Mouse (Mus musculus): ENCODE data around the gene Mlst8. TPM values are rescaled to one million over a fixed set of nuclear protein-coding genes. Genes with fewer than 3 reads are reported as not detected.
A peak's percentile ranks its signal among the peaks of the same experiment; 100 is the strongest.

Gene Mlst8
- polyA plus RNA-seq, 1 experiment from 2014 or later, result 33.1 TPM

DNA sequence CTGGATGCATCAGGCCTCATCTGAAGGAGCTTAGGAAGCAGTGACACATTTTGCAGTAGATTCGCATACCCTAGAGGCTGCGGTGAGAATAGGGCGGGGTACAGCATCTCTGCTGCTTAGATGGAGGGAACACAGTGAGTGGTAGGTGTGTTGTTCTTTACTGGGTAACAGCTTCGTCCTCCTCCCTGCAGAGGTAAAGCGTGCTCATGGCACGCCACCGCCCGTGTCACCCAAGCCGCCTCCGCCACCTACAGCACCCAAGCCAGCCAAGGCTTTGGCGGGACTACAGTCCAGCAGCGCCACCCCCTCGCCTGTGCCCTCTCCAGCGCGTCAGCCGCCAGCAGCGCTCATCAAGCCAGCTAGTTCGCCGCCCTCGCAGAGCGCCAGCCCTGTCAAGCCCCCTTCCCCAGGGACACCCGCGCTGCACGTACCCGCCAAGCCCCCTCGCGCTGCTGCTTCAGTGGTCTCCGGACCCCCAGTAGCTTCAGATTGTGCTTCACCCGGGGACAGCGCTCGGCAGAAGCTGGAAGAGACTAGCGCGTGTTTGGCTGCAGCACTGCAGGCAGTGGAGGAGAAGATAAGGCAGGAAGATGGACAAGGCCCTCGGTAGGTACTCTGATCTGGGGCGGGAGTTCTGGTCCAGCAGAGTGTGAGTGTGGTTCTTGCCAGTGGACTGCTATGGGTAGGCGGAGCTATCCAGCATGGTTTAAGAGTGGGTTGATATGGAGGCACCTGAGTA lies 27.6 kb upstream of the Mlst8 start:
- H3K4me3 ChIP-seq (replicated peaks), result no peak overlapping the region
- peak overlapping the region; percentile 30 for H3K4me2 ChIP-seq
- H3K9me3 ChIP-seq (replicated peaks), result no peaks in the 10 kb centered on the region
- H3K27ac ChIP-seq (replicated peaks), result 0 out of 2 replicates have a peak overlapping the region, but pooled peaks have one; percentile 19
- H3K9ac ChIP-seq (replicated peaks), result no peak overlapping the region
- no peak for ATAC-seq (ENCODE audit: low FRiP score)
- H3K36me3 ChIP-seq, result peaks cover 96% of the 10 kb centered on the region
- WGBS, result 32% methylated on average over 36 of the region's 36 CpGs
- H3K4me1 ChIP-seq, result peaks cover 4% of the 10 kb centered on the region
- no peaks in the 10 kb centered on the region for H3K27me3 ChIP-seq (replicated peaks)

DNA sequence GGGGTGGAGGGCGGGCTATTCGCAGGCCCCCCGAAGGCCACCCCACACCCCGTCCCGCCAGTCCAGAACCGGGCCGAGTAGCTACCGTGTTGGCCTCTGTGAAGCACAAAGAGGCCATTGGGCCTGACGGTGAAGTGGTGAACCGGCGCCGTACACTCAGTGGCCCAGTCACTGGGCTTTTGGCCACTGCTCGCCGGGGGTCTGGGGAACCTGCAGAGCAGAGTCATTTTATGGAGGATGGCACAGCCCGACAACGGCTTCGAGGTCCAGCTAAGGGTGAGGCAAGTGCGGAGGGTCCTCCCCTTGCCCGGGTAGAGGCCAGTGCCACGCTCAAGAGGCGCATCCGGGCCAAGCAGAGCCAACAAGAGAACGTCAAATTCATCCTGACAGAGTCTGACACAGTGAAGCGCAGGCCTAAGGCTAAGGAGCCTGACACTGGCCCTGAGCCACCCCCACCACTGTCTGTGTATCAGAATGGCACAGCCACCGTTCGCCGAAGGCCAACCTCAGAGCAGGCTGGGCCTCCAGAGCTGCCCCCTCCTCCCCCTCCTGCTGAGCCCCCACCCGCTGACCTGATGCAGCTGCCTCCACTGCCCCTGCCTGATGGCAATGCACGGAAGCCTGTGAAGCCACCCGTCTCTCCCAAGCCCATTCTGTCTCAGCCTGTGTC lies 26.5 kb upstream of the Mlst8 start:
- H3K27me3 ChIP-seq (replicated peaks), result no peaks in the 10 kb centered on the region
- no peaks in the 10 kb centered on the region for H3K9me3 ChIP-seq (replicated peaks)
- WGBS, result 88% methylated on average over 30 of the region's 30 CpGs
- H3K4me2 ChIP-seq, result no peak overlapping the region
- H3K4me3 ChIP-seq (replicated peaks), result no peak overlapping the region
- no peak overlapping the region for H3K27ac ChIP-seq (replicated peaks)
- H3K9ac ChIP-seq (replicated peaks), result 0 out of 2 replicates have a peak overlapping the region, but pooled peaks have one; percentile 17
- peaks cover 96% of the 10 kb centered on the region for H3K36me3 ChIP-seq
- peaks cover 4% of the 10 kb centered on the region for H3K4me1 ChIP-seq
- no peak for ATAC-seq (ENCODE audit: low FRiP score)

DNA sequence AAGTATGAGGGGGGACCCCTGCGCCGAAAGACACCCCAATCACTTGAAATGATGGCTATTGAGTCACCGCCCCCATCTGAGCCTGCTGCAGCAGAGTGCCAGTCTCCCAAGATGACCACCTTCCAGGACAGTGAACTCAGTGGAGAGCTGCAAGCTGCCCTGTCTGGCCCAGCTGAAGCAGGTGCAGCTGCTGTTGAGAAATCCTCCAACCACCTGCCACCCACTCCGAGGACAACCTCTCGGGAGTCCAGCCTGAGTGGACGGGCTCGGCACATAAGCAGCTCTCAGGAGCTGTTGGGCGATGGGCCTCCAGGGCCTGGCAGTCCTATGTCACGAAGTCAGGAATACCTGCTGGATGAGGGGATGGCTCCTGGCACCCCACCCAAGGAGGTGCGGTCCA lies 25.2 kb upstream of the Mlst8 start:
- ATAC-seq (ENCODE audit: low FRiP score), result no peak
- no peak overlapping the region for H3K27ac ChIP-seq (replicated peaks)
- H3K4me2 ChIP-seq, result no peak overlapping the region
- no peaks in the 10 kb centered on the region for H3K27me3 ChIP-seq (replicated peaks)
- H3K4me1 ChIP-seq, result peaks cover 4% of the 10 kb centered on the region
- H3K36me3 ChIP-seq, result peaks cover 93% of the 10 kb centered on the region
- no peak overlapping the region for H3K9ac ChIP-seq (replicated peaks)
- H3K9me3 ChIP-seq (replicated peaks), result no peaks in the 10 kb centered on the region
- H3K4me3 ChIP-seq (replicated peaks), result no peak overlapping the region
- 90% methylated on average over 10 of the region's 10 CpGs for WGBS

GRCm38 (mm10) chr17:24502208-24502607 lies 23.3 kb upstream of the Mlst8 start:
- H3K4me3 ChIP-seq (replicated peaks), result no peak overlapping the region
- no peak overlapping the region for H3K27ac ChIP-seq (replicated peaks)
- H3K4me1 ChIP-seq, result peaks cover 2% of the 10 kb centered on the region
- ATAC-seq (ENCODE audit: low FRiP score), result no peak
- H3K36me3 ChIP-seq, result peaks cover 94% of the 10 kb centered on the region
- no peak overlapping the region for H3K9ac ChIP-seq (replicated peaks)
- H3K27me3 ChIP-seq (replicated peaks), result no peaks in the 10 kb centered on the region
- H3K4me2 ChIP-seq, result no peak overlapping the region
- no peaks in the 10 kb centered on the region for H3K9me3 ChIP-seq (replicated peaks)
- 49% methylated on average over 11 of the region's 11 CpGs for WGBS

- Histone ChIP-seq H3K4me1 (peaks cover 27% of the 10 kb centered on the region), H3K36me3 (peaks cover 49% of the 10 kb centered on the region), H3K9me3 (replicated peaks) (no peaks in the 10 kb centered on the region), H3K4me3 (replicated peaks) (no peak overlapping the region), H3K27me3 (replicated peaks) (no peaks in the 10 kb centered on the region), H3K27ac (replicated peaks) (no peak overlapping the region), H3K4me2 (no peak overlapping the region), H3K9ac (replicated peaks) (no peak overlapping the region)
- WGBS, result 67% methylated on average over 1 of the region's 1 CpGs
- ATAC-seq (ENCODE audit: low FRiP score), result no peak
Measured at GRCm38 (mm10) chr17:24496026-24496425, 17.1 kb upstream of the Mlst8 start.

GRCm38 (mm10) chr17:24495443-24495842 lies 16.6 kb upstream of the Mlst8 start:
- H3K9ac ChIP-seq (replicated peaks), result no peak overlapping the region
- peak overlapping the region; percentile 41; the same call in 1 of the 2 replicates for H3K27ac ChIP-seq (replicated peaks)
- peaks cover 33% of the 10 kb centered on the region for H3K4me1 ChIP-seq
- H3K4me2 ChIP-seq, result no peak overlapping the region
- H3K36me3 ChIP-seq, result peaks cover 43% of the 10 kb centered on the region
- no peak overlapping the region for H3K4me3 ChIP-seq (replicated peaks)
- WGBS, result 74% methylated on average over 3 of the region's 3 CpGs
- no peaks in the 10 kb centered on the region for H3K9me3 ChIP-seq (replicated peaks)
- ATAC-seq (ENCODE audit: low FRiP score), result no peak
- H3K27me3 ChIP-seq (replicated peaks), result no peaks in the 10 kb centered on the region

GRCm38 (mm10) chr17:24494627-24495335 lies 15.9 kb upstream of the Mlst8 start:
- Histone ChIP-seq H3K27me3 (replicated peaks) (no peaks in the 10 kb centered on the region), H3K4me3 (replicated peaks) (no peak overlapping the region), H3K9me3 (replicated peaks) (no peaks in the 10 kb centered on the region), H3K9ac (replicated peaks) (no peak overlapping the region), H3K4me1 (peaks cover 40% of the 10 kb centered on the region), H3K27ac (replicated peaks) (peak overlapping the region; percentile 41; the same call in 1 of the 2 replicates), H3K4me2 (no peak overlapping the region), H3K36me3 (peaks cover 39% of the 10 kb centered on the region)
- peak; percentile 63 for ATAC-seq (ENCODE audit: low FRiP score)
- 39% methylated on average over 2 of the region's 2 CpGs for WGBS

GRCm38 (mm10) chr17:24490399-24490798 lies 11.5 kb upstream of the Mlst8 start:
- WGBS, result 68% methylated on average over 4 of the region's 4 CpGs
- Histone ChIP-seq H3K4me3 (replicated peaks) (peak overlapping the region; percentile 95), H3K9me3 (replicated peaks) (no peaks in the 10 kb centered on the region), H3K9ac (replicated peaks) (peak overlapping the region; percentile 98), H3K27me3 (replicated peaks) (no peaks in the 10 kb centered on the region), H3K4me1 (peaks cover 60% of the 10 kb centered on the region), H3K27ac (replicated peaks) (peak overlapping the region; percentile 96), H3K4me2 (peak overlapping the region; percentile 87), H3K36me3 (no peaks in the 10 kb centered on the region)
- no peak for ATAC-seq (ENCODE audit: low FRiP score)

GRCm38 (mm10) chr17:24489265-24490030 lies 10.6 kb upstream of the Mlst8 start:
- no peaks in the 10 kb centered on the region for H3K27me3 ChIP-seq (replicated peaks)
- H3K4me3 ChIP-seq (replicated peaks), result peak overlapping the region; percentile 95
- 8% methylated on average over 19 of the region's 19 CpGs for WGBS
- peaks cover 54% of the 10 kb centered on the region for H3K4me1 ChIP-seq
- H3K36me3 ChIP-seq, result no peaks in the 10 kb centered on the region
- H3K27ac ChIP-seq (replicated peaks), result peak overlapping the region; percentile 96
- peak overlapping the region; percentile 87 for H3K4me2 ChIP-seq
- ATAC-seq (ENCODE audit: low FRiP score), result peak; percentile 48
- H3K9ac ChIP-seq (replicated peaks), result peak overlapping the region; percentile 98
- no peaks in the 10 kb centered on the region for H3K9me3 ChIP-seq (replicated peaks)

DNA sequence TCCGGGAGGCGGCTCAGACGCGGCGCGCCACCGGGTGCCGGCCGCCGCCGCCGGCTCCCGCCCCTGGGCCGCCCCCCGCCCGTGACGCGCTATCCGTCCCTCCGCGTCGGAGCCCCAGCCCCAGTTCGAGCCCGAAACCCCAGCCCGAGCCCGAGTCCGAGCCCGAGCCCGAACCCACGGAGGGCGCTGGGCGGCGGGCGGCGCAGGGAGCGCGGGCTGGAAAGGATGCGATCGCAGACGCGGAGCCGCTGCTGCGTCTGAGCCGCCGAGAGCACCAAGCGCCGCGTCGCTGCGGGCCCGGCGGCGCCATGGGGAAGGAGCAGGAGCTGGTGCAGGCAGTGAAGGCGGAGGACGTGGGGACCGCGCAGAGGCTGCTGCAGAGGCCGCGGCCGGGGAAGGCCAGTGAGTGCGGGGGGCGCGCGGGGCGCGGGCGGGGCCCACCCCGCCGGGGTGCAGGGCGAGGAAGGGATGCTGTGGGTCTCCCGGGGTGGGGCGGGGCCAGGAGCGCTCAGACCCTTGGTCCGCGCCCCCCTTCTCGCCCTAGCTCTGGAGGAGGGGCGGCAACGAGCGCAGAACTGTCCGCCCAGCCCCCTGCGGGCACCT lies 9.9 kb upstream of the Mlst8 start:
- no peaks in the 10 kb centered on the region for H3K27me3 ChIP-seq (replicated peaks)
- no peaks in the 10 kb centered on the region for H3K9me3 ChIP-seq (replicated peaks)
- no peaks in the 10 kb centered on the region for H3K36me3 ChIP-seq
- H3K4me2 ChIP-seq, result peak overlapping the region; percentile 87
- peaks cover 51% of the 10 kb centered on the region for H3K4me1 ChIP-seq
- peak overlapping the region; percentile 98 for H3K9ac ChIP-seq (replicated peaks)
- WGBS, result under 1% methylated on average over 58 of the region's 81 CpGs
- H3K27ac ChIP-seq (replicated peaks), result peak overlapping the region; percentile 96
- ATAC-seq (ENCODE audit: low FRiP score), result peak; percentile 84
- peak overlapping the region; percentile 95 for H3K4me3 ChIP-seq (replicated peaks)

- WGBS, result under 1% methylated on average over 45 of the region's 45 CpGs
- Histone ChIP-seq H3K36me3 (no peaks in the 10 kb centered on the region), H3K4me2 (peak within 1 kb of the TSS; percentile 87), H3K4me1 (peaks cover 51% of the 10 kb centered on the region), H3K9ac (replicated peaks) (peak within 1 kb of the TSS; percentile 98), H3K27ac (replicated peaks) (peak within 1 kb of the TSS; percentile 96), H3K27me3 (replicated peaks) (no peaks in the 10 kb centered on the region), H3K4me3 (replicated peaks) (peak within 1 kb of the TSS; percentile 95), H3K9me3 (replicated peaks) (no peaks in the 10 kb centered on the region)
- peak; percentile 71 for ATAC-seq (ENCODE audit: low FRiP score)
Measured at GRCm38 (mm10) chr17:24488186-24488661, 9.3 kb upstream of the Mlst8 start, which contains the start of gene Caskin1. TSS of gene Caskin1 (plus strand) at chr17:24488601.
